Mouse (Mus musculus) gastrocnemius, postnatal 4 days (tissue): Measurements from ENCODE around the gene 1700122O11Rik. TPM values are rescaled to one million over a fixed set of nuclear protein-coding genes. Genes with fewer than 3 reads are reported as not detected.

Experiments used
- total RNA-seq, 2 experiments: library from RNA; stranded (reverse); gene quantifications; 2 replicates each; pipeline ENCODE4 v1.2.3; 2021

Gene 1700122O11Rik
- total RNA-seq, 2 experiments from 2014 or later = not detected

Other genes starting within 250 kb of the 1700122O11Rik start
- 10 to 100 TPM; 12.0 to 13.0 TPM for gene Mdfi, start 203.6 kb downstream of the 1700122O11Rik start, total RNA-seq
- 10 to 100 TPM; 18.9 to 22.3 TPM for gene Foxp4, start 113.6 kb downstream of the 1700122O11Rik start, total RNA-seq
- gene 1700067P10Rik, start 51.0 kb upstream of the 1700122O11Rik start, total RNA-seq = not detected
- gene 9830107B12Rik, start 108.0 kb upstream of the 1700122O11Rik start, total RNA-seq = under 1 TPM; 0.10 to 0.13 TPM
- under 1 TPM in 1 of 2 experiments, not detected in 1; 0.15 TPM for gene A530064D06Rik, start 129.0 kb upstream of the 1700122O11Rik start, total RNA-seq
- under 1 TPM in 1 of 2 experiments, not detected in 1; 0.08 TPM for gene Trem1, start 194.5 kb upstream of the 1700122O11Rik start, total RNA-seq
- gene Trem3, start 209.5 kb upstream of the 1700122O11Rik start, total RNA-seq = under 1 TPM in 1 of 2 experiments, not detected in 1; 0.36 TPM
- gene Treml4, start 226.0 kb upstream of the 1700122O11Rik start, total RNA-seq = 1 to 10 TPM in 1 of 2 experiments, under 1 TPM in 1; 0.20 to 1.6 TPM